Mouse (Mus musculus) lung, postnatal 0 days (tissue): ENCODE results near the gene L3mbtl1. TPM values are rescaled to one million over a fixed set of nuclear protein-coding genes. Genes with fewer than 3 reads are reported as not detected.
A peak's percentile ranks its signal among the peaks of the same experiment; 100 is the strongest.

Experiments used
- ATAC-seq: fragments of 200-750 bp; cut with Nextera tagmentation; 2 replicates; pipeline ENCODE4 v1.8.0; 2017; ENCODE audit warnings: moderate library complexity
- DNase-seq: peaks from one replicate; pipeline ENCODE4 v3.0.0-alpha.2; 2016; ENCODE audit warnings: low spot score
- H3K27ac ChIP-seq: fragments of 300-500 bp; sonication (generic); 2 replicates; pipeline ENCODE4 v1.5.1; 2014; ENCODE audit warnings: antibody characterized with exemption, mild to moderate bottlenecking, low read length, mixed read lengths
- H3K27me3 ChIP-seq: fragments of 300-500 bp; sonication (generic); replicated peaks from 2 replicates; pipeline ENCODE4 v1.6.1; 2014; ENCODE audit warnings: low read length, mixed read lengths; ENCODE audit not compliant: insufficient read depth
- H3K36me3 ChIP-seq: fragments of 300-500 bp; sonication (generic); 2 replicates; pipeline ENCODE4 v1.6.1; 2014; ENCODE audit warnings: low read length, mixed read lengths; ENCODE audit not compliant: insufficient read depth
- H3K4me1 ChIP-seq: fragments of 300-500 bp; sonication (generic); 2 replicates; pipeline ENCODE4 v1.6.1; 2014; ENCODE audit warnings: antibody characterized with exemption, low read depth, low read length, mixed read lengths; ENCODE audit not compliant: insufficient read depth
- H3K4me2 ChIP-seq: fragments of 300-500 bp; sonication (generic); replicated peaks from 2 replicates; pipeline ENCODE4 v1.6.1; 2014; ENCODE audit warnings: low read depth, mild to moderate bottlenecking, low read length, moderate library complexity, mixed read lengths
- H3K4me3 ChIP-seq: fragments of 300-500 bp; sonication (generic); 2 replicates; pipeline ENCODE4 v1.5.1; 2014; ENCODE audit warnings: low read depth, low read length
- H3K9ac ChIP-seq: fragments of 300-500 bp; sonication (generic); replicated peaks from 2 replicates; pipeline ENCODE4 v1.6.1; 2014; ENCODE audit warnings: low read depth, mild to moderate bottlenecking
- H3K9me3 ChIP-seq: fragments of 300-500 bp; sonication (generic); 2 replicates; pipeline ENCODE4 v1.6.1; 2016; ENCODE audit warnings: low read length, mixed read lengths
- CTCF ChIP-seq: IDR thresholded peaks from 2 replicates; pipeline ENCODE4 v1.5.1; 2016; ENCODE audit warnings: antibody characterized with exemption, mild to moderate bottlenecking
- EP300 ChIP-seq: IDR thresholded peaks from 2 replicates; pipeline ENCODE4 v1.6.1; 2016; ENCODE audit warnings: antibody characterized with exemption, mild to moderate bottlenecking, control low read depth
- WGBS: fragments of 180-500 bp; shearing (Covaris S2); extraction: QIAGEN DNeasy Blood & Tissue Kit; methylation state at CpG from one replicate; pipeline ENCODE4 v1.1.7; 2014; 5-methylcytosine and 5-hydroxymethylcytosine counted together
- polyA plus RNA-seq: library from polyadenylated mRNA; unstranded; fragments of >200 nt; fragmentation: Nextera tagmentation; extraction: Ambion mirVana; gene quantifications from 2 replicates; pipeline ENCODE4 v1.2.1, GENCODE M21; 2015

L3mbtl1 gene
- polyA plus RNA-seq, 1 experiment from 2014 or later, result not detected

DNA sequence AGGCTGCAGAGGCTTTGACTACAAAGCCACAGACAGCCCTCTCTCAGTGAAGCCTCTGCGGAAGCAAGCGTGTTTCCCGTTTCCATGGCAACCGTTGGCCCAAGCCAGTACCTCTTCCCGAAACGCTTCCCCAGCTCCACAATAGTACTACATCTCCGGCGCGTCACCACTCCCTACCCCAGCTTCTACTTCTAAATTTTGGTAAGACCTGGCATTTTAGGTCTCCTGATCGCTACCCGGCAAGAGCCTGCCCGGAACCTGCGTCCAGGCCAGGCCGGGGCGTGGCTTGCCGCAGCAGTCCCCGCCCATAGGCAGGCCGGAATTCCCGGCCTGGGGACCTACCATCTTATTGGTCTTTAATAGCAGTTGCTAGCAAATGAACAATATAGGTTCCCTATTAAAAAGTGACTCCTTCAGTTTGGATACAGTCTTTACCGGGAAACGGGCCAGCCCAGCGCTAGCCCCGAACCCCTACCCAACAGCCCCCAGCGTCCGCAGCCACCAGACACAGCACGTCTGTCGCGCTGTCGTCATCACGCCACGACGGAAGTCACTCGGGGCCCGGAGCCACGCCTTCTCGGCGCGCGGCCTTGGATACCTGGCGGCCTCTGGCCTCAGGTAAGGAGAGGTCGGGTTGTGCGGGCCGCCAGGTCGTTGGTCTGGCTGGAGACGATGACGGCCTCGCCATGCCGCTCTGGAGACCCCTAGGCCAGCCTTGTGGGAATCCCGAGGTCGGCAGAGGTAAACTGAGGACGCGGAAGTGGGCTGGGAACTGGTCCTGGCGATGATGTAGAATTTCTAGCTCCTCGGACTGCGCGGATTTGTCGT lies 73.9 kb downstream of the L3mbtl1 start, which contains the start of gene Ift52:
Gene Ift52 (plus strand): TSS at position 439 of the 828 bp plus-strand sequence.
- H3K27ac ChIP-seq, result peak within 1 kb of the TSS; percentile 80
- H3K9ac ChIP-seq, result peak within 1 kb of the TSS; percentile 84
- H3K36me3 ChIP-seq, result no peaks in the 10 kb centered on the region
- TF ChIP-seq CTCF (no peak), EP300 (no peak)
- peak; percentile 96 for ATAC-seq
- peak within 1 kb of the TSS; percentile 74 for H3K4me2 ChIP-seq
- WGBS, result under 1% methylated on average over 57 of the region's 57 CpGs
- DNase-seq, result peak; percentile 91
- peak within 1 kb of the TSS; percentile 89 for H3K4me3 ChIP-seq
- peaks cover 5% of the 10 kb centered on the region; the same call in 1 of the 2 replicates for H3K4me1 ChIP-seq
- no peaks in the 10 kb centered on the region for H3K9me3 ChIP-seq
- H3K27me3 ChIP-seq, result no peaks in the 10 kb centered on the region

Other genes with a start within 250 kb of the L3mbtl1 start
- 59.2 and 77.6 TPM in 2 replicates for gene Srsf6, start 11.9 kb upstream of the L3mbtl1 start, polyA plus RNA-seq
- 0.05 and 0.08 TPM in 2 replicates for gene Sgk2, start 43.9 kb downstream of the L3mbtl1 start, polyA plus RNA-seq
- gene Ift52, start 73.9 kb downstream of the L3mbtl1 start, polyA plus RNA-seq, result 32.0 and 38.2 TPM in 2 replicates
- 1.5 and 1.8 TPM in 2 replicates for gene Mybl2, start 111.2 kb downstream of the L3mbtl1 start, polyA plus RNA-seq
- 0.35 TPM in 2 replicates for gene Gtsf1l, start 144.4 kb downstream of the L3mbtl1 start, polyA plus RNA-seq